Comparison of ENCODE assay signal across 8 mouse cellular contexts in genomic region chr2:170205591-170206441, GRCm38 (mm10). TPM values are rescaled to one million over a fixed set of nuclear protein-coding genes. Genes with fewer than 3 reads are reported as not detected.
DNase-seq lines count a peak whose midpoint lies in the region; ATAC-seq and TF ChIP-seq lines count a peak whose summit lies in the region.

No protein-coding gene starts in this region.

- ATAC-seq in embryonic facial prominence, embryonic 13.5 days (ENCODE audit: insufficient number of reproducible peaks, insufficient read depth, low FRiP score, low TSS enrichment, low read depth): peak; percentile 35; the same call in 1 of the 2 replicates
- ATAC-seq in hindbrain, embryonic 15.5 days (ENCODE audit: low FRiP score, low read depth): no peak
- no peak for ATAC-seq in liver, postnatal 0 days

- 0 out of 2 replicates have a peak, but pooled peaks have one; percentile 4 for TF ChIP-seq EP300 in liver, postnatal 0 days (IDR thresholded peaks at IDR 0.05; ENCODE audit: low read depth)

- H3K4me1 ChIP-seq in embryonic facial prominence, embryonic 13.5 days: peaks cover 24% of the 10 kb centered on the region
- H3K4me1 ChIP-seq in hindbrain, embryonic 15.5 days (replicated peaks): peaks cover 13% of the 10 kb centered on the region; the same call in 1 of the 2 replicates
- peaks cover 36% of the 10 kb centered on the region for H3K4me1 ChIP-seq in liver, postnatal 0 days (ENCODE audit: insufficient read depth)

- no peak for DNase-seq in left cerebral cortex, adult 2 months (ENCODE audit: extremely low spot score in 1 of 2, low spot score in 2 of 2)
- DNase-seq in left cerebral cortex, adult 11 months (ENCODE audit: low spot score): no peak
- DNase-seq in liver, postnatal 0 days: peak; percentile 75
- peak; percentile 28 for DNase-seq in retina, postnatal 1 day
- no peak for DNase-seq in cerebellum, adult 8-10 months
- no peak for DNase-seq in testis, postnatal 14 days (ENCODE audit: low spot score)

- H3K27me3 ChIP-seq in embryonic facial prominence, embryonic 13.5 days: no peaks in the 10 kb centered on the region
- H3K27me3 ChIP-seq in hindbrain, embryonic 15.5 days: no peaks in the 10 kb centered on the region
- H3K27me3 ChIP-seq in liver, postnatal 0 days (ENCODE audit: insufficient read depth, low read length): no peaks in the 10 kb centered on the region

- no peak for TF ChIP-seq CTCF in left cerebral cortex, adult 2 months (IDR thresholded peaks at IDR 0.05)
- TF ChIP-seq CTCF in liver, postnatal 0 days (IDR thresholded peaks at IDR 0.05; ENCODE audit: low read depth): no peak

- H3K9me3 ChIP-seq in embryonic facial prominence, embryonic 13.5 days: no peaks in the 10 kb centered on the region
- no peaks in the 10 kb centered on the region for H3K9me3 ChIP-seq in hindbrain, embryonic 15.5 days
- H3K9me3 ChIP-seq in liver, postnatal 0 days (ENCODE audit: low read length): no peaks in the 10 kb centered on the region

- whole genome bisulfite sequencing in embryonic facial prominence, embryonic 13.5 days: under 1% methylated on average over 17 of the region's 17 CpGs
- 2% methylated on average over 17 of the region's 17 CpGs for WGBS in hindbrain, embryonic 15.5 days
- under 1% methylated on average over 17 of the region's 17 CpGs for WGBS in liver, postnatal 0 days (ENCODE audit: insufficient replicate concordance)

- H3K4me3 ChIP-seq in left cerebral cortex, adult 2 months: peak overlapping the region; percentile 32
- peak overlapping the region; percentile 37 for H3K4me3 ChIP-seq in embryonic facial prominence, embryonic 13.5 days
- peak overlapping the region; percentile 30 for H3K4me3 ChIP-seq in hindbrain, embryonic 15.5 days
- peak overlapping the region; percentile 55 for H3K4me3 ChIP-seq in liver, postnatal 0 days (ENCODE audit: low read depth, low read length)

- H3K27ac ChIP-seq in left cerebral cortex, adult 2 months: no peak overlapping the region
- H3K27ac ChIP-seq in embryonic facial prominence, embryonic 13.5 days: peak overlapping the region; percentile 73
- peak overlapping the region; percentile 22; the same call in 1 of the 2 replicates for H3K27ac ChIP-seq in hindbrain, embryonic 15.5 days (replicated peaks)
- H3K27ac ChIP-seq in liver, postnatal 0 days (ENCODE audit: low read depth): peak overlapping the region; percentile 93

- intact Hi-C loops in left cerebral cortex, adult 2 months (cut with DNase I): no loop called here

- H3K4me2 ChIP-seq in embryonic facial prominence, embryonic 13.5 days: peak overlapping the region; percentile 69
- H3K4me2 ChIP-seq in hindbrain, embryonic 15.5 days: peak overlapping the region; percentile 61
- peak overlapping the region; percentile 89 for H3K4me2 ChIP-seq in liver, postnatal 0 days (ENCODE audit: low read depth, low read length)

- H3K9ac ChIP-seq in embryonic facial prominence, embryonic 13.5 days: peak overlapping the region; percentile 49
- peak overlapping the region; percentile 34 for H3K9ac ChIP-seq in hindbrain, embryonic 15.5 days
- H3K9ac ChIP-seq in liver, postnatal 0 days (replicated peaks): peak overlapping the region; percentile 73

- H3K36me3 ChIP-seq in embryonic facial prominence, embryonic 13.5 days: no peaks in the 10 kb centered on the region
- H3K36me3 ChIP-seq in hindbrain, embryonic 15.5 days: no peaks in the 10 kb centered on the region
- H3K36me3 ChIP-seq in liver, postnatal 0 days (replicated peaks; ENCODE audit: insufficient read depth, low read length): no peaks in the 10 kb centered on the region

RNA-seq across cellular contexts. Expression of gene Zfp217, which starts 57.9 kb away (rescaled TPM):
- 1 to 10 TPM; 2.9 to 3.4 TPM for total RNA-seq in left cerebral cortex, adult 2 months (2021)
- 4.7 and 5.2 TPM in 2 replicates for polyA plus RNA-seq in embryonic facial prominence, embryonic 13.5 days (2015; fragmentation: Nextera tagmentation; extraction: Ambion mirVana)
- polyA plus RNA-seq in hindbrain, embryonic 15.5 days (2015; fragmentation: Nextera tagmentation; extraction: Ambion mirVana): 1.7 and 1.9 TPM in 2 replicates
- 2.1 and 2.4 TPM in 2 replicates for polyA plus RNA-seq in liver, postnatal 0 days (2015; fragmentation: Nextera tagmentation; extraction: Ambion mirVana)

Comparison
In these comparisons a context has a peak if more than half of its experiments do, and no peak if none do; other contexts are left out.
1. DNase-seq: peak in liver, postnatal 0 days (single experiment) and retina, postnatal 1 day (single experiment); none in left cerebral cortex, adult 2 months (0 of 2), left cerebral cortex, adult 11 months (single experiment), cerebellum, adult 8-10 months (single experiment) and testis, postnatal 14 days (single experiment).
2. Peak in every context shown above with its lines, with median percentiles within 50 percentile points of each other: H3K4me3 ChIP-seq, H3K4me2 ChIP-seq and H3K9ac ChIP-seq.